Mouse (Mus musculus): ENCODE data around the gene C3ar1.
A peak's percentile ranks its signal among the peaks of the same experiment; 100 is the strongest.

C3ar1 gene

GRCm38 (mm10) chr6:122855955-122856354, at the start of gene C3ar1:
TSS of gene C3ar1 (minus strand) at chr6:122856161.
- DNase-seq, result no peak

- DNase-seq, result peak in 1 of 2 experiments; percentile 59
Measured at GRCm38 (mm10) chr6:122892442-122893049, 36.6 kb upstream of the C3ar1 start.

GRCm38 (mm10) chr6:122889599-122889998, 33.6 kb upstream of the C3ar1 start:
- DNase-seq, result no peak

DNA sequence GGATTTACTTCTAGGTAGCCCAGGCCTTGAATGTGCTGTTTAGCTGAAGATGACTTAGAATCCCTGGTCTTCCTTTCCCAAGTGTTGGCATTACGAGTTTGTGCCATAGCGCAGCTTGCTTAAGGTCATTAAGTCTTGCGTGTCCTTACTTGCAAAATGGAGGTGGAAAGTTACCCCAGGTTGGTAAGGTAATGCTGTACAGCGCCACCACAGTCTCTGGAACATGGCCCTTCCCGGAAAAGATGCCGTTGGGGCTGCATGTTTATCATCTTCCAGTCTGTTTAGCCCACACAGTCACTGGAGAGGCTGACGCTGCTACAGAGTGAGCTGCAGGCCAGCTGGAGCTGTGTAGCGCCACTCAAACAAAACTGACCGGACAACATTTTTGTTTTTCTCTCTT, 27.6 kb upstream of the C3ar1 start:
- DNase-seq, result no peak

- no peak for DNase-seq
Measured at GRCm38 (mm10) chr6:122881287-122881686, 25.3 kb upstream of the C3ar1 start.

GRCm38 (mm10) chr6:122879781-122880505, 24.0 kb upstream of the C3ar1 start:
- peak; percentile 23 to 52 for DNase-seq

DNA sequence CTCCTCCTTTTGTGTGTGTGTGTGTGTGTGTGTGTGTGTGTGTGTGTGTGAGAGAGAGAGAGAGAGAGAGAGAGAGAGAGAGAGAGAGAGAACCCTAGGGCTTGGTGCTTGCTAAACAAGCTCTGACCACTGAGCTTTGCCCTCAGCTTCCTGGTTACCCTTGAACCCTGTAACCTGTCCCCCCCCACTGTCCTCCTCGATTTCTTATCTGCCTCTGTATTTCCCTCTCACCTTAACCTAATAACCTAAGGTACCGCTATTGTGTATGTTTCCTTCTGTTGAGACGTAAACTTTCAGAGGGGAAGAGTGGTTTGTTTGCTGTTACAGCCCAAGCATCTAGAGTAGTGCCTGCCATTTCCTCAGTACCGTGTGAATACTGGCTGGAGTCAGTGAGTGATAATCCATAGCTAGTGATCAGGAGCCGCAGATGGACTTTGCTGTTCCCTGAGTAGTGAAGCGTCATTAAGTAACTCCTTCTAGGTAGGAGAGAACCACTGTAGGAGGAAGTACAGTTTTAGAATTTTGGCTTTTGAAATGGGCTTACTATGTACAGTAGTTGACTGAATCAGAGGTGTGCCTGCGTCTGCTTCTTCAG, 23.3 kb upstream of the C3ar1 start:
- DNase-seq, result no peak

DNA sequence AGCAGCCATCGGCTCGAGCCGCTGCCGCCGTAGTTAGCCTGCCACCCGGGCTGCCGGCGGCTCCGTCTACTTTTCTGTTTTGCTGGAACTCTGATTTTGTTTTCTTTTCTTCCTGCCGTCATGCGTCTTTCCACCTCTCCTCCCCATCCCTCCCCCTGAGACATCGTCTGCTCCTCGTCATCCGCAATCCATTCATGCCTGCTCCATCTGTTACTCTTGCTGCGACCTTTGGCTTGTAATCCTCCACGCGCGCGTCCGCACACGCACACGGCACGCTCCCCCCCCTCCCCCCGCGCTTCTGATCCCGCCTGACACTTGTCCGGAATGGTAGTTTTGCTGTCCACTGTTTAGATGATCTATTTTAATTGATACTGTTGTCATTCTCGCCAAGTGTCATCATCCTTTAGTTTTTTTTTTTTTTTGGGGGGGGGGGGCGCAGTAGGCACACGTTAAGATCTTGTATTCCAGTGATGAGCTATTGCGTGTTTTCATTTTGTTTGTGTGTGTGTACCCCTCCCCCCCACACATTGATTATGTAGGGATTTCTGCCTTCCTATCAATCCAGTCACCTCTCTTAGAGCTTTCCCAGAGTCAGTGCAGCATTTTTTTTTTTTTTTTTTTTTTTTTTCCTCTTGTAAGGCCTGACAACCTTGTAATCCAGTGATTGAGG, 18.9 kb upstream of the C3ar1 start:
- no peak for DNase-seq

DNA sequence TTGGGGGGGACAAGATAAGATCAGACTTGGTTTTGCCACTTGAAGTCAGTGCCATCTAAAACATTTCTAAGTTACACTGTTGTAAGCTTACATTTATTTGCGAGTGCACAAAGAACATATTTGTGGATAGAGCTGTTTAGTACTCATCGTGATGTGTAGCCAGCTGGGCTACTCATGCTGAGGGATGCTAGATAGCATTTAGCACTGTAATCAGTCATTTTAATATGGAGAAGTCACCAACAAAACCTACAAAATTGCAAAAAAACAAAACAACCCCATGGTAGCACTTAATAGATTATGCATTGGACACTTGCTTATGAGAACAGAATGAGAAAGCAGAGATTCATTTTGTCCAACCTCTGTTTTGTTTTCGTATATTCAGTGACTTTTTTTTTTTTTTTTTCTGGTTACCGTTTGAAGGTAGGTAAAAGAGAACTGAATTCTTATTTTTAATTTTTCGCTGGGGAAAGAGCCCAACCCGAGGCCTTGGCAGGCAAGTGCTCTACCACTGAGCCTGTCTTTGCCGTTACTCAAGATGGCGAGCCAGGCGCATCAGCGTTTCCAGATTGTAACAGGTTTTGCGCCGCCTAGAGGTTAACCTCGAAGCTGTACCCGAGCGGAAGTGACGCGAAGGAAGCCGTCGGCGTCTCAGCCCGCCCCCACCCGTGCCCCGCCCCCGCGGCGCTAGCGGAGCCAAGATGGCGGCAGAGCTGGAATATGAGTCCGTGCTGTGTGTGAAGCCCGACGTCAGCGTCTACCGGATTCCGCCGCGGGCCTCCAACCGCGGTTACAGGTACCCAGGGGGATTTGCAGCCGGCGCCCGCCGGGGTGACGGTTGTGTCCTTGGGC, 18.1 kb upstream of the C3ar1 start, which contains the start of gene Necap1:
Gene Necap1, plus strand, starts transcription at position 604 of the 849 bp plus-strand sequence.
- DNase-seq, result peak; percentile 95 to 99

GRCm38 (mm10) chr6:122872800-122873199, 16.8 kb upstream of the C3ar1 start:
- no peak for DNase-seq

DNA sequence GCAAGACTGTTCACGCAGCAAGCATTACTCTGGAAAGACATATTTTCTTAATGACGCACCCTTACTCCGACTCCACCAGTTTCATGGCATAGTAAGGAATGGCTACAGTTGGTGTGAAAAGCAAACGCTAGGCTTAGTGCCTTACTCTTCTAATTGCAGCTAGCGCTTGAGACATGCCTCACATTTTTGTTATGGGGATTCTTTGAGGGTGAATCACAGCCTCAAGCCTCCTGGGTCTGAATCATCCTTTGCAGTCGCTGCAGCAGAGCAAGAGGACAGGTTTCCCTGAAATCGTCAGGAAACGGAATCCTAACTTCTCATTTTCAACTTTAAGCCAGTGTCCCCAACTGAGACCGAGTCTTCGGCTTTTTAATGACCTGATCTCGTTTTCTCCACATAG, 13.9 kb upstream of the C3ar1 start:
- DNase-seq, result no peak

GRCm38 (mm10) chr6:122867914-122868313, 12.0 kb upstream of the C3ar1 start:
- DNase-seq, result no peak

GRCm38 (mm10) chr6:122862871-122863270, 6.9 kb upstream of the C3ar1 start:
- no peak for DNase-seq

DNA sequence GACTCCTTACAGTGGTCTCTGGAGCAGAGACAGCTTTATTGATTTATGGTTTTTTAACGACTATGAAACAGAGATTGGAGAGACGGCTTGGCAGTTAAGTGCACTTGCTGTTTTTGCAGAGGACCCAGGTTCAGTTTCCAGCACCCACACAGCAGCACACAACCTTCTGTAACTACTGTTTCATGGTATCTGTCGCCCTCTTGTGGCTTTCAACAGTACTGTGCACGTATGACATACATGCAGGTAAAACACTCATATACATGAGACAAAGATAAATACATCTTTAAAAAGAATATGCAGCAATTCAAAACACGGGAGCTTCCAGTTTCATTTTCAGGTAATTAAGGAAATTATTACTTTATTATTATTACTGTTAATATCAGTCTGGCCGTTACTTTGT, 6.5 kb upstream of the C3ar1 start:
- DNase-seq, result no peak

GRCm38 (mm10) chr6:122854552-122854951, 1.4 kb downstream of the C3ar1 start:
- DNase-seq, result no peak

DNA sequence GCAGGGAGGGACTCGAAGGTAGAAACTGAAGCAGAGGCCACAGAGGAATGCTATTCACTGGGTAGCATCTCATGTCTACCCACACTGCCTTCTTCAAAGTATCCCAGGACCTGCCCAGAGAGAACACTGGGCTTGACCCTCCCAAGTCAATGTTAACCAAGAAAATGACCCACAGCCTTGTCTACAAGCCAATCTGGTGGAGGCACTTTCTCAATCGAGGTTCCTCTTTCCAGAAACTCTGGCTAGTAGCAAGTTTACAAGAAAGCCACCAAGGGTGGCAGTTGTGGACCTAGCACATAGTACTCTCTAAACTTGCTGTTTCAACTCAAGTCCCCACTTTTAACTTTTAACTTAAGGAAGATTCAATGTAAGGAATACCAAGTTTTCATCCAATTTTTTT, 3.3 kb downstream of the C3ar1 start:
- DNase-seq, result no peak

- DNase-seq, result no peak
Measured at GRCm38 (mm10) chr6:122843759-122844158, 12.2 kb downstream of the C3ar1 start.

DNA sequence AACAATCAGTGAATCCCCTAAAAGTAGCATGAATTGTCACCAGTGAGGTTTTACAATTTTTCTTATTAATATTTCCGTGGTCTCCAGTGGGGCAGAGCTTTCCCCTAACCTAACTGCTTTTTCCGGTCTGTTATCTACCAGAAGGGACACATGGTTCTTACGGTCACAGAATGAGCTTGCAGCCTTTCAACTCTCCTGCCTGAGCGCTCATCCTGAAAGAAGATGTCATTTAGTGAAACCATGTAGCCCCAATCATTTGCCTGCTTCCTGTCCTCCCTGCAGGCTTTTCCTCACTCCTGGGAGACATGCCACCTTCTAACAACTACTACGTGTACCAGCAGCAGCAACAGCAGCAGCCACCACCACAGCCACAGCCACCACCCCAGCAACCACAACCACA, 18.4 kb downstream of the C3ar1 start:
- no peak for DNase-seq

DNA sequence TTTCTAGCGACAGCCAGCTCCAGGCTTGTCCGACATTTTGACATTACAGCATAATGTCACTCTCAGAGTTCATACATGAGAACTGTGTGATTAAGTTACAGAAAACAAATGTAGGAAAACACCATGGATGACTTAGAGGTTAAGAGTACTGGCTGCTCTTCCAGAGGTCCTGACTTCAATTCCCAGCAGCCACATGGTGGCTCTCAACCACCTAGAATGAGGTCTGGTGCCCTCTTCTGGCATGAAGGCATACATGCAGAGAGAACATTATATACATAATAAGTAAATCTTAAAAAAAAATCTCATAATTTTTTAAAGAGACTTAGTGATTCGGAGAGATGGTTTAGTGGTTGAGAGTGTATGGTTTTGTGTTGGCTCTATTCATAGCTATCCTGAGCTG, 19.0 kb downstream of the C3ar1 start:
- no peak for DNase-seq

- DNase-seq, result peak in 1 of 2 experiments; percentile 63
Measured at GRCm38 (mm10) chr6:122834365-122834764, 21.6 kb downstream of the C3ar1 start.

DNA sequence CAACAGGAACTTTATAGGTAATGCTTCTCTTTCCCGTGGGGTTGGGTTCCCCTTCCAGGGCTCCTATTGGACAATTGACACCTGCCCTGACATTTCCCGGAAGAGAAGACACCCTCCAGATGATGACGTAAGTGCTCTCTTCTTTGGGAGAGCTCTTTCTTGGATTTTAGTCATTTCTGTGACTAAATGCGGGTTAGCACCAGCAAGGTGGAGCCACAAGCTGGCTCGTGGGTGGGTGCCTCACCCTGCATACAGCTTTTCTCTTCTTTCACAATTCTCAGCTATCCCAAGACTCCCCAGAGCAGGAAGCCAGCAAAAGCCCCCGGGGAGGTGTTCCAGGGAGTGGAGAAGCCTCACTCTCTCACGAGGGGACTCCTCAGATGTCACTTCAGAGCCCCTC, 23.1 kb downstream of the C3ar1 start:
- DNase-seq, result no peak

- peak in 1 of 2 experiments; percentile 24 for DNase-seq
Measured at GRCm38 (mm10) chr6:122828086-122828485, 27.9 kb downstream of the C3ar1 start.
